Mouse (Mus musculus) liver, embryonic 14.5 days (tissue): Measurements from ENCODE around the gene 1700122O11Rik.

ENCODE experiments used
- CTCF ChIP-seq: IDR thresholded peaks from 2 replicates; pipeline ENCODE4 v1.5.1; 2016; ENCODE audit warnings: antibody characterized with exemption, low read depth, control low read depth
- EP300 ChIP-seq: IDR thresholded peaks from 2 replicates; pipeline ENCODE4 v1.6.1; 2016; ENCODE audit warnings: antibody characterized with exemption, low read depth

- TF ChIP-seq EP300: no peak
- TF ChIP-seq CTCF: no peak
Observed at GRCm38 (mm10) chr17:48016566-48016965, 21.5 kb downstream of the 1700122O11Rik start.
